Mouse (Mus musculus): ENCODE results near the gene H2-Ob.

H2-Ob gene

DNA sequence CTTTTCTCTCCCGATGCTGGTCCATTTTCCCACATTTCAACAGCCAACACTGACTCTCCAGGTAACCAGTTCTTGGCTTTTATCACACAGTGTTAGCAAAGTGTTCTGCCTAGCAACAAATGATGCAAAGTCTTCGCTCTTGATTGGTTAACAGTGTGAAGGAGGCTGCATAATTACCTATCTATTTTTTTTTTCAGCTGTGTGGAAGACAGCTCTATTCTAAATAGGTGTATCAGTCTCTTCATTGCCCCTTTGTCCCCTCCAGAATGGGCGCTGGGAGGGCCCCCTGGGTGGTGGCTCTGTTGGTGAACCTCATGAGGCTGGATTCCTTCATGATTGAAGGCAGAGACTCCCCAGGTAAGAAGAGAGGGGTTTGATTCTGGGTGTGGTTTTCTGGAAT, at the start of gene H2-Ob:
Gene H2-Ob, plus strand, starts transcription at position 198 of the 400 bp plus-strand sequence.
- peak in 1 of 2 experiments; percentile 62 for DNase-seq

DNA sequence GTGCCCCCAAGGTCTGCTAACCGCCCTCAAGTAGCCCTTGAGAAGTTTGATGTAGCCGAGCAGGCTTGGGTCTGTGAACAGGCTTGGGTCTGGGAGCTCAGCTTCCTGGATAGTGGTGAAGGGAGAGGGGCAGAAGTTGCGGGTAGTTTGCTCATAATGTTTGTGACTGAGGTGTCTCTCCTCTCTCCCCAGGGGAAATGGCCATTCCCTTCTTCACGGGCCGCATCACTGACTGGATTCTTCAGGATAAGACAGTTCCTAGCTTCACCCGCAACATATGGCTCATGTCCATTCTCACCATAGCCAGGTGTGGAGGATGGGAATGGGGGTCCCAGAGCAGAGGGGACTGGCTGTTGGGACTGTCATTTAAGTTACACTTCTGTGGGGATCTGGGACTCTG, 49.7 kb upstream of the H2-Ob start:
- DNase-seq = no peak

DNA sequence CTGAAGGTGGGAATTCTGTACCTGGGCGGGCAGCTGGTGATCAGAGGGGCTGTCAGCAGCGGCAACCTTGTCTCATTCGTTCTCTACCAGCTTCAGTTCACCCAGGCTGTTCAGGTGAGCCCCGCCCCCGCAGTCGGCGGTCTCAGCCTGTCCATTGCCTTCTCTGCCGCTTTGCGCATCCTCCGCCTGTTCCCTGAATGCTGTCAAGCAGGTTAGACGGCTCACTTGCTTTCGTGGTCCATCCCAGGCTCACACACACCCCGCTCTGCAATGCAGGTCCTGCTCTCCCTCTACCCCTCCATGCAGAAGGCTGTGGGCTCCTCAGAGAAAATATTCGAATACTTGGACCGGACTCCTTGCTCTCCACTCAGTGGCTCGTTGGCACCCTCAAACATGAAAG, 45.9 kb upstream of the H2-Ob start:
- DNase-seq = peak; percentile 26 to 51

DNA sequence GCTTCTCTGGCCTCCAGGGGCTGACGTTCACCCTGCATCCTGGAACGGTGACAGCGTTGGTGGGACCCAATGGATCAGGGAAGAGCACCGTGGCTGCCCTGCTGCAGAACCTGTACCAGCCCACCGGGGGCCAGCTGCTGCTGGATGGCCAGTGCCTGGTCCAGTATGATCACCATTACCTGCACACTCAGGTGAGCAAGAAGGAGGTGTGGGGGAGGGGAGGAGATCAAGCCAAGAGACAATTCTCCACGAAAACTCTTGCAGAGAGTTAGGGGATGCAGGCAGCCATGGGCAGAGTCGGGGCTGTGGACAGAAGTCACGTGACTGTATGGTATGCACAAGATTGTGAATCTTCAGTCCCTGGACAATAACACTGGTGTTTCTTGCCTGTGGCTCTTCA, 45.2 kb upstream of the H2-Ob start:
- DNase-seq = no peak

DNA sequence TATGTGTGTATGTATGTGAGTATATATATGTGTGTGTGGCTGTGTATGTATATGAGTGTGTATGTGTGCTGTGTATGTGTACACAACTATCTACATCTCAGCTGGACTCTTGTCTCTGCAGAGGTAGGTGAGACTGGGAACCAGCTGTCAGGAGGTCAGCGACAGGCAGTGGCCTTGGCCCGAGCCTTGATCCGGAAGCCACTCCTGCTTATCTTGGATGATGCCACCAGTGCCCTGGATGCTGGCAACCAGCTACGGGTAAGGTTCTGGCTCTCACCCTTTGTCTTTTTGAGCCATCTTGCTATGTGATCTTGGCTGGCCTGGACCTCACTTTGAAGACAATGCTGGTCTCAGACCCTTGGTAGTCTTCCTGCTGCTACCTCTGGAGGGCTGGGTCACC, 44.0 kb upstream of the H2-Ob start:
- no peak for DNase-seq

DNA sequence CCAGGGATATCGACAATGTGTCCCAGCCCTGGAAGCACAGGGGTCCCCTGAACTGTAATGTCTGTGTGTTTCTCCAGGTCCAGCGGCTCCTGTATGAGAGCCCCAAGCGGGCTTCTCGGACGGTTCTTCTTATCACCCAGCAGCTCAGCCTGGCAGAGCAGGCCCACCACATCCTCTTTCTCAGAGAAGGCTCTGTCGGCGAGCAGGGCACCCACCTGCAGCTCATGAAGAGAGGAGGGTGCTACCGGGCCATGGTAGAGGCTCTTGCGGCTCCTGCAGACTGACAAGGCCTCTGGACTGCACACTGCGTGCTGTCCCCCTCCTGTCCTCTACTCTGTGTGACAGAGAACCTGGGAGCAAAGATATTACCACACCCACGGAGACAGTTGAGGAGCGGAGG, 42.2 kb upstream of the H2-Ob start:
- DNase-seq = peak in 1 of 2 experiments; percentile 52

DNA sequence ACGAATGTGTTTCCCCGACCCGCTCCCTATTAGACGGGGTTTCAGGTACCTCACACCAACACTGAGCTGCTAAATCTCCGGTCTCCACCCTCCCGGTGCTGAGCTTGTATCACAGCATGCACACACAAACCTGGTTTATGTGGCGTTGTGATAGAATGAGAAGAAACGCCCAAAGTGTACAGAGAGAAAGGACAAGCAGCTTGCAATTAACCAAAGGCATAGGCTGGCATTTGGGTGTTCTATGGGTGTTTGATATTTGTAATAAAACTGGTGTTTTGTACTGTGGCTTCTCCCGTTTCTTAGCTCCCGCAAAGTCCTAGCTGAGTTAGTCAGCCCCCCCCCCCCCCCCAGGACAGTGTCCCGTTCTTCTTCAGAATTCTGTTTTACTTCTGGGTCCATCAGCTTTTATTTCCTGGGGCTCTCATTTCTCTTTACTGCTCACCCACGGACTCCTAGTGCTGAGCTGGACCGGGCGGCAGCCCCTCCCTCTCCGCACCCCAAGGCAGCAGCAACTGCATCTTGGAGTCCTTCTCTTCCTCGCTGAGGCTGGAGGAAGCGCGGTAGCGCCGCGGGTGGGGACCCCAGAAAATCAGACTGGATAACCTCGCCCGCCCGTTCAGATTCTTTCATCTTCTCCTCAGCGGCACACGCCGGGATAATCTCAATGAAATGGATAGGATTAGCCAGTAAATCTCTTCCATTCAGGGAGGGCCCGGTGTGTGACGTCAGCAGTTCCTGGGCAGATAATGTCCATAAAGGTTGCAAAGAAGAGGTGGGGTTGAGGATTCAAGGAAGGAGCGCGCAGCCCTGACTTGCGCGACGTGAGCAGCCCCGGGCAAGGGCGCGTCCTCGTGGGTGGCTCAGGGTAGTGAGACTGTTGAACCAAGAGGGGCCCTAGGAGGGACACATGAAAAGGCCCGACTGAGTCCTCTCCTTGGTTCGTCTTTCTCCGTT, 41.5 kb upstream of the H2-Ob start, which contains the start of gene Psmb8:
Gene Psmb8, plus strand, starts transcription at position 781 of the 954 bp plus-strand sequence.
- peak; percentile 91 to 95 for DNase-seq

DNA sequence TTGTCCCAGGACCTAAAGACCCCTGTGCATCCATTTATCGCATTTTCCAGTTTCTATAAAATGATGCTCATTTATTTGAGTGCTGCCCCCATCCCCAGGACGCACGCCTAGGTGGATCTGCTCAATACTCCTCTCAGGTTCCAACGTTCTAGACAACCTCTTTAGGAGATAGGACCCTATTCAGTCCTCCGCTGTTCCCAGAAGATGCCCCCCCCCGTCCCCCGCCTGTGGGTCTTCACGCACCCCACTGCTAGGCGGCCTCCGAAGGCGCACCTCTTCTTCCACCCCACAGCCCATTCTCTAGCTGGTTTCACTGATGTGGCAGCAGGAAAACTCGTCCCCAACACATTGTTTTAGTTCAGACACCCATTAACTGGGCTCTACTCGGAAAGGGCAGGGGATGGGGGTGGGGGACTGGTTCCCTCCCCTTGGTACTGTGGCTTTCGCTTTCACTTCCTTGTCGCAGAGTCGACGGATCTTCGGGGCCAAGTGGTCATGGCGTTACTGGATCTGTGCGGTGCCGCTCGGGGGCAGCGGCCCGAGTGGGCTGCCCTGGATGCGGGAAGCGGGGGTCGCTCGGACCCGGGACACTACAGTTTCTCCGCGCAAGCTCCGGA, 40.7 kb upstream of the H2-Ob start:
- peak; percentile 74 to 78 for DNase-seq

DNA sequence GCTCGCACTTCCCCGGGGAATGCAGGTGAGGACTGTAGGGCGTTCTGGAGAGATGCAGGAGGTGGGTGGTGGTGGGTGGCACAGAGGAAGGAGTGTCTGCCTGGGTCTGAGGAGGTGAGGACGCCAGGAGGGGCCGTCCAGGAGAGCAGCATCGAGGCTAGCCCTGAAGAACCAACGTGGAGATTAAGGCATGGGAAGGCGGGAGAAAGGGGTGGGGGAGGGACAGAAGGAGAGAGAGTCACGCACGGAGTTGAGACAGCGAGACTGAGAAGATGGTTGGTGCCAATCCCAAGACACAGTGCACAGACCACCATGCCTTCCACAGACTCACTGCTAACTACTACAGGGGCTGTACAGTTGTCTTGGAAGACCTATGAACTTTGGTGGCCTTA, 40.2 kb upstream of the H2-Ob start:
- DNase-seq = no peak

DNA sequence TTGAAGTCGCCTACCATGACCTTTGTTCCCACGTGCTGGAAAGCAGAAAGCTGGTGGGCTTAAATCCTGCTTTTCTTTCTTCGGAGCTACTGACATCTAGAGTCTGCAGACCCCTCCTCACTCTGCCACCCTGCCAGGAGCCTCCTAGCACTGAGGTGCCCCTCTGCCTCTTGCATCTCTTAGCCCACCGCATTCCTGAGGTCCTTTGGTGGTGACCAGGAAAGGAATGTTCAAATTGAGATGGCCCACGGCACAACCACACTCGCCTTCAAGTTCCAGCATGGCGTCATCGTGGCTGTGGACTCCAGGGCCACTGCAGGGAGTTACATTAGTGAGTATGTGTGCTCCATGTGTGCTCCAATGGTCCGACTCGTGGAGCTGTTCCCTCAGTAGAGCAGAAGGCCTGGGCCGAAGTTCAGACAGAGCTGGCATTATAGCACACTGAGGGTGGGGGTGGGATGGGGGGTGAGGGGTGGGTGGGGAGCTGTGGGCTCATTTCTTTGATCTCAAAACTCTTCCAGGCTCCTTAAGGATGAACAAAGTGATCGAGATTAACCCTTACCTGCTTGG, 39.6 kb upstream of the H2-Ob start:
- no peak for DNase-seq

DNA sequence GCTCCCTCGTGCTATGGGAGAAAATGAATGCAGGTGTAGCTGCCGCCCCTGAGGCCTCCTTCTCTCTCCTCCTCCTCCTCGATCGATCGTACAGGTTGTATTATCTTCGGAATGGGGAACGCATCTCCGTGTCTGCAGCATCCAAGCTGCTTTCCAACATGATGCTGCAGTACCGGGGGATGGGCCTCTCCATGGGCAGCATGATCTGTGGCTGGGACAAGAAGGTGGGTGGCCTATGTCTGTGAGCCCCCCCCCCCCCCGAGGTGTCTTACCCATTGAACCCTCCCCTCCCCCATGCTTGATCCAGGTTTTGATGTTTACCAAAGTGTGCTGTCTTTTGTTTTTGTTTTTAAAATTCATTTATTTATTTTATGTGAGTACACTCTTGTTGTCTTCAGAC, 38.7 kb upstream of the H2-Ob start:
- DNase-seq = no peak

DNA sequence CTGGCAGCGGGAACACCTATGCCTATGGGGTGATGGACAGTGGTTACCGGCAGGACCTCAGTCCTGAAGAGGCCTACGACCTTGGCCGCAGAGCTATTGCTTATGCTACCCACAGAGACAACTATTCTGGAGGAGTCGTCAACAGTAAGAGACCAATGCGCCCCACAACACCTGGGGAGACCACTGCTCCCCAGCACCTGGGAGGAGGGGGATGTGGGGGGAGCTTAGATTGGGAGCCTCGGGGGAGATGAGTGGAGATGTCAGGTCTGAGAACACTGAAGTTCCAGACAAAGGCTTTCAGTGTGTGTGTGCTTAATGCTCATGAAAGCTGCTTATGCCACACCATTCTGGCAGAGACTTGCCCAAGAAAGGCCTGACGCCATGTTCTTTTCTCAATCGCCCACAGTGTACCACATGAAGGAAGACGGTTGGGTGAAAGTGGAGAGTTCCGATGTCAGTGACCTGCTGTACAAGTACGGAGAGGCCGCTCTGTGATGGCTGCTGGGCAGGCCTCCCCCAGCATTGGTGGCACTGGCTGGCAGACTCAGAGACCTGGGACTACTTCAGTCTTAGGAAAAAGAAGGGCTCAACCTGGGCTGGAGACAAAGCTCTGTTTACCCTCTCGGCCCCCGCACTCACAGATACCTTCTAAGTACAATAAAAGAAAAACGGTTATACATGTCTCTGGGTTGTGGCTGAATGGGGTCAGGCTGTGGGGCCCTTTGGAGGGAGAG, 37.8 kb upstream of the H2-Ob start:
- no peak for DNase-seq

DNA sequence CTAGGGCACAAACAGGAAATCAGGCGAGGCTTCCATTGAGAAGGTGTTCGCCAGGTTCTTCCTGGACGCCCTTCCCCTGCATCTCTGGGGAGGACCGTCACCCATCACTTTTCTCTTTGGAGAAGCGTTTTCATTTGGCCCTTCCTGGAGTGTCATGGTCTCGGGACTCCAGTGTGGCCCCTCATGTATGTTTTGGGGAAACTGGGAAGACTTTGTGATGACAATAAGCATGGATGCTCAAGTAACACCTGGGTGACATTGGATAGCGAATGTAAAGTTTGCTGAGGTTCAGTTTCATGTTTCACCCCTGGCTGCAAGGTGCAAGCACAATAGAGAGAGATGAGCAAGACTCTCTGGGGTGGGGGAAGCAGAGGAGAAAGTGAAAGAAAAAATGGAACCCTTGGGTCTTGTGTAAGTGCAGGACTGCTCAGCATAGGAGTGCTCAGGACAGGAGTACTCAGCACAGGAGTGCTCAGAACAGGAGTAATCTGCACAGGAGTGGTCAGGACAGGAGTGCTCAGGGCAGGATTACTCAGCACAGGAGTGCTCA, 37.1 kb upstream of the H2-Ob start:
- no peak for DNase-seq

DNA sequence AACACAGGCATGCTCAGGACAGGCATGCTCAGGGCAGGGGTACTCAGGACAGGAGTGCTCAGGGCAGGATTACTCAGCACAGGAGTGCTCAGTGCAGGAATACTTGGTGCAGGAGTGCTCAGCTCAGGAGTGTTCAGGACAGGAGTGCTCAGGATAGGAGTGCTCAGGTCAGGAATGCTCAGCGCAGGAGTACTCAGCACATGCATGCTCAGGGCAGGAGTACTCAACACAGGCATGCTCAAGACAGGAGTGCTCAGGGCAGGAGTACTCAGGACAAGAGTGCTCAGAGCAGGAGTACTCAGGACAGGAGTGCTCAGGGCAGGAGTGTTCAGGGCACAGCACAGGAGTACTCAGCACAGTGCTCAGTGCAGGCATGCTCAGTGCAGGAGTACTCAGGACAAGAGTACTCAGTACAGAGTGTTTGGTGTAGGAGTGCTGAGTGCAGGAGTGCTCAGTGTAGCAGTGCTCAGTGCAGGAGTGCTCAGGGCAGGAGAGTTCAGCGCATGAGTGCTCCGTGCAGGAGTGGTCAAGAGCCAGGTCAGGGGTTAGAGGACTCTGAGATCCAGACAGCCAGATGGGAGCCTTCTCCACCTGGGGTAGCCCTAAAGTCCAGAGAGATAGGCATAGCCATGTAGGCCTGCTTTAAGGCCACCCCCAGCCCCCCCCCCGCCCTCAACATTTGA, 35.8 kb upstream of the H2-Ob start:
- no peak for DNase-seq

DNA sequence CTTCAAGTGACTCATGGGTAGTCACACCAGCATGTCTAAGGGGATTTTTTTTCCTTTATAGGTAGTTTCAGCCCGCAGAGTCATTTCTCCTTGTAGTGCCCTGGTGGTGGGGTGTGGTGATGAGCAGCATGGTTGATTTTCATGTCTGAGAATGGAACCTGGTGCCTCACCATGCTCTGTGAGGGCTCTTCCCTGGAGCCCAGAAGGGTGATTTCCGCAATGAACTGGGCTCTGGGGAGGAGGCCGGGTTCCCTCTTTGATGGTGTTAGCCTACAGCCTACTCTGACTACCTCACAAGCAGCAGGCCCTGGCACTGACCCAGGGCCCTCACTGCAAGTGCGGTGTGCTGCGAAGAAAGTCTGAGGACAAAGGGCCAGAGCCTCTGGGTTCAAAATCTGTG, 35.3 kb upstream of the H2-Ob start, which contains the start of gene Tap2:
Gene Tap2, plus strand, starts transcription at position 84 of the 400 bp plus-strand sequence.
- no peak for DNase-seq

DNA sequence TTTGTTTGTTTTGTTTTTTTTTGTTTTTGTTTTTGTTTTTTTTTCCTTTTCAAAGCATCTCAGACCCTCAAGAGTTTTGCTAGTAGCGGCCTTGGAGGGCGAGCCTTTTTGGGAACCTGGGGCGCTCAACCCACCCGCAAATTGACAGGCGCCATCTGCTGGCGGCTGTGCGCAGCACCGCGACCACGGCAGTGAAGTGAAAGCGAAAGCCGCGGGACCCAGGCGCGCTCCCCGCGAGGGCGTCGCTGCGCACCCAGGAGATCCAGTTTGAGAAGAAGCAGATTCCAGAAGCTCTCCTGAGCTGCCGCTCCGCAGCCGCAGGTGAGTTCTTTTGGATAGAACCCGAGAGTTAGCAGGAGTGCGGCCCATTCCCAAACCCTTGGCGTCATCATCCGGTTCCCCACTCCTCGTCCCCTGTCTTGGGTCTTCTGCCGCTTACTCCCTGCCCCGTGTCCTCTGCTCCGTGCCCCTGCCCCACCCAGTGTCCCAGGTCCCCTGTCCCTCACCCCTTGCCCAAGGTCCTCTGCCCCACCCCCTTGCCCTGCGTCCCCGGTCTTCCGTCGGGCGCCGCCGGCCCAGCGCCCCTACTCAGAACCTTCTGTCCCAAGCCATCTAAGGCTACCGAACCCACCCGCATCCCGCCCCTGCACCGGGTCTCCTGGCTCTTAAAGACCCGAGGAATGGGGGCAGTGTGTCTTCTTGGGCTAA, 34.2 kb upstream of the H2-Ob start:
- DNase-seq = peak; percentile 90 to 94

DNA sequence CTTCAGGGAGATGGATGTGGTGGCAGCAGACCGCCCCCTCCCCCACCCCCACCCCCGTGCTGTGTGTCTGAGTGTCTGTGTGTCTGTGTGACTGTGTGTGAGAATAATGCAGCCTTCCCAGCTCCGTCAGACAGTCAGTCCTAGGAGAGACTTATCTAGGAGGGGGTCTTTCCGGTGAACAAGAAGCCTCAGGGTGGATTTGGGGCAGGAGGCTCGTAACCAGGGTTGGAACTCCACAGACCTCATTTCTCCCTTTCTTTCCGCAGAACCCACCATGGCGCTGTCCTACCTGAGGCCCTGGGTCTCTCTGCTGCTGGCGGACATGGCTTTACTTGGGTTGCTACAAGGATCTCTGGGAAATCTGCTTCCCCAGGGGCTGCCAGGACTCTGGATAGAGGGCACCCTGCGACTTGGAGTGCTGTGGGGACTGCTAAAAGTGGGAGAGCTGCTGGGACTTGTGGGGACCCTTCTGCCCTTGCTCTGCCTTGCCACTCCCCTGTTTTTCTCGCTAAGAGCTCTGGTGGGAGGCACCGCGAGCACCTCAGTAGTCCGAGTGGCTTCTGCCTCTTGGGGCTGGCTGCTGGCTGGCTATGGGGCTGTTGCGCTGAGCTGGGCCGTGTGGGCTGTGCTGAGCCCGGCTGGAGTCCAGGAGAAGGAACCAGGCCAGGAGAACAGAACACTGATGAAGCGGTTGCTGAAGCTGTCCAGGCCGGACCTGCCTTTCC, 33.5 kb upstream of the H2-Ob start:
- peak; percentile 46 to 70 for DNase-seq

DNA sequence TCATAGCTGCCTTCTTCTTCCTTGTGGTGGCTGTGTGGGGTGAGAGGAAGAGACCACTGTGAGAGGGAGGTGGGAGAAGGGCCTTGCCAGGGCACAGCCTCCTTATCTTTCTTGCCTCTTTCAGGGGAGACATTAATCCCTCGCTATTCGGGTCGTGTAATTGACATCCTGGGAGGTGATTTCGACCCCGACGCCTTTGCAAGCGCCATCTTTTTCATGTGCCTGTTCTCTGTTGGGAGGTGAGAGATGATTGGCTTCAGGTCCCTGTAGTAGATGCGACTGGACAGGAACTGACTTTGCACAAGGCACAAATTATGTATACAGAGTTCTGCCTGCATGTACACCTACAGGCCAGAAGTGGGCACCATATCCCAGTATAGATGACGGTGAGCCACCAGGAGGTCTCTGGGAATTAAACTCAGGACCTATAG, 32.9 kb upstream of the H2-Ob start:
- DNase-seq = peak; percentile 36 to 51

DNA sequence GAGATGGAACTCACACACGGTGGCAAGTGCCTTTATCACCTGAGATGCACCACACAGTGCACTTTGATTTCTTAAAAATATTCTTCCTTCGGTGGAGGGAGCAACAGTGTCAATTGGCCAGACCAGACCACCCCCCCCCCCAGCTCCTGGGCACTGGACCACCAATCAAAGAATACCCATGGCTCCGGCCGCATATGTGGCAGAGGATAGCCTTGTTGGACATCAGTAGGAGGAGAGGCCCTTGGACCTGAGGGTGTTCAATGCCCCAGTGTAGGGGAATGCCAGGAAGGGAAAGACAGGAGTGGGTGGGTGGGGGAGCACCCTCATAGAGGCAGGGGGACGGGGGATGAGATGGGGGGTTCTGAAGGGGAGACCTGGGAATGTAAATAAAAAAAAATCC, 32.0 kb upstream of the H2-Ob start:
- DNase-seq = peak in 1 of 2 experiments; percentile 6

DNA sequence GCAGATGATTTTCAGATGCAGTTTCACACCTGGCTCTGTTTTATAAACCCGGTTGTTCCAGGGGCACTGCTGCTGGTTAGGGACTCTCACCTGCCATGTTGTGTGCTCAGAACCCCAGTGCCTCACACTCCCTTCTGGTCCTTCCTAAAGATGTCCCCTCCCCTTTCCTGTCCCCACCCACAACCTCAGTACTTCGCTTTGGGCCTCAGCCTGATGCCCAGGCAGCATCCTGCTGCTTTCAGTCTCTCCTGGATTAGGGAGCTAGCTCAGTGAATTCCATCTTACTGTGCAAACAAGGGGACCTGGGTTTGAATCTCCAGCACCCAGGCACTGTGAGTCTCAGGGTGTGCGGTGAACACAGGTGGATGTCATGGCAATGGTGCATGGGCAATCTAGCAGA, 31.2 kb upstream of the H2-Ob start:
- DNase-seq = peak in 1 of 2 experiments; percentile 16

DNA sequence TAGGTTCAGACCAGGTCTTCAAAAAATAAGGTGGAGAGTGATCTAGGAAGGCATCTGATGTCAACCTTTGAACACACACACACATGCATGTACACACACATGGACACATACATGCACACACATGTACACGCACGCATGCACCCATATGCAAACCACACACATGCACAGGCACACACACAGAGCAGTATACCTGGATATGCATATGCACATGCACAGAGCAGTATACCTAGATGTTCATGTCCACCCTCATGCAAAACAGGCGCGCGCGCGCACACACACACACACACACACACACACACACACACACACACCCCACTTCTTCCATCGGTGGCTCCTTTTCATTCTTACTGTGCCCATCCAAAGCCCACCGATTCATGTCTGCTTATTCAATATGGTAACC, 30.8 kb upstream of the H2-Ob start:
- peak in 1 of 2 experiments; percentile 8 for DNase-seq
